In genomic region chr3:133379997-133380396, GRCm38 (mm10) we compare ENCODE assay signal across 6 mouse cellular contexts.
"Had no signal": no experiment of that assay in that cellular context is flagged by ENCODE, and none has a peak within 500 bp of the region (broad histone marks: within the 10 kb centered on the region; RNA-seq: fewer than 3 reads in every experiment).

No protein-coding gene starts in this region.

- DNase-seq: kidney, adult 2 months; kidney, postnatal 14 days; lung, adult 2 months; thymus, postnatal 36 days had no signal

- ATAC-seq: intestine, embryonic 16.5 days; lung, postnatal 0 days had no signal
